Mouse (Mus musculus) liver, embryonic 16.5 days (tissue): ENCODE data around the gene Cenpp. TPM values are rescaled to one million over a fixed set of nuclear protein-coding genes. Genes with fewer than 3 reads are reported as not detected.

Experiments
- ATAC-seq: fragments of 200-750 bp; cut with Nextera tagmentation; 2 replicates; pipeline ENCODE4 v1.8.0; 2017; ENCODE audit warnings: low read depth, mild to moderate bottlenecking, moderate number of reproducible peaks, moderate library complexity
- H3K27ac ChIP-seq: fragments of 300-500 bp; sonication (generic); 2 replicates; pipeline ENCODE4 v1.5.1; 2014; ENCODE audit warnings: mild to moderate bottlenecking, low read length
- H3K27me3 ChIP-seq: fragments of 300-500 bp; sonication (generic); 2 replicates; pipeline ENCODE4 v1.6.1; 2014; ENCODE audit warnings: low read depth, low read length, mixed read lengths; ENCODE audit not compliant: control insufficient read depth, insufficient read depth
- H3K36me3 ChIP-seq: fragments of 300-500 bp; sonication (generic); 2 replicates; pipeline ENCODE4 v1.6.1; 2014; ENCODE audit warnings: mild to moderate bottlenecking; ENCODE audit not compliant: control insufficient read depth, insufficient read depth
- H3K4me1 ChIP-seq: fragments of 300-500 bp; sonication (generic); 2 replicates; pipeline ENCODE4 v1.6.1; 2014; ENCODE audit warnings: low read depth, low read length, mixed read lengths; ENCODE audit not compliant: control insufficient read depth
- H3K4me2 ChIP-seq: fragments of 300-500 bp; sonication (generic); 2 replicates; pipeline ENCODE4 v1.6.1; 2014; ENCODE audit warnings: low read depth, low read length, mixed read lengths
- H3K4me3 ChIP-seq: fragments of 300-500 bp; sonication (generic); 2 replicates; pipeline ENCODE4 v1.5.1; 2014; ENCODE audit warnings: low read depth, mild to moderate bottlenecking, low read length
- H3K9ac ChIP-seq: fragments of 300-500 bp; sonication (generic); 2 replicates; pipeline ENCODE4 v1.6.1; 2014; ENCODE audit warnings: low read depth, low read length
- H3K9me3 ChIP-seq: fragments of 300-500 bp; sonication (generic); replicated peaks from 2 replicates; pipeline ENCODE4 v1.6.1; 2016; ENCODE audit warnings: low read length; ENCODE audit not compliant: control insufficient read depth
- WGBS: fragments of 180-500 bp; shearing (Covaris S2); extraction: QIAGEN DNeasy Blood & Tissue Kit; methylation state at CpG from one replicate; pipeline ENCODE4 v1.1.7; 2014; ENCODE audit not compliant: insufficient replicate concordance; 5-methylcytosine and 5-hydroxymethylcytosine counted together
- polyA plus RNA-seq: library from polyadenylated mRNA; unstranded; fragments of >200 nt; fragmentation: Nextera tagmentation; extraction: Ambion mirVana; gene quantifications from 2 replicates; pipeline ENCODE4 v1.2.1, GENCODE M21; 2015

Cenpp gene
- polyA plus RNA-seq, 1 experiment from 2014 or later, result 18.2 TPM

GRCm38 (mm10) chr13:49478851-49479374 is 173.7 kb downstream of the Cenpp start:
- no peak overlapping the region for H3K9ac ChIP-seq
- no peaks in the 10 kb centered on the region for H3K27me3 ChIP-seq
- H3K27ac ChIP-seq, result no peak overlapping the region
- H3K4me2 ChIP-seq, result no peak overlapping the region
- 75% methylated on average over 6 of the region's 6 CpGs for WGBS
- no peak overlapping the region for H3K4me3 ChIP-seq
- ATAC-seq, result no peak
- no peaks in the 10 kb centered on the region for H3K9me3 ChIP-seq
- no peaks in the 10 kb centered on the region for H3K36me3 ChIP-seq
- H3K4me1 ChIP-seq, result no peaks in the 10 kb centered on the region

GRCm38 (mm10) chr13:49477887-49478286 is 174.7 kb downstream of the Cenpp start:
- Histone ChIP-seq H3K36me3 (no peaks in the 10 kb centered on the region), H3K4me3 (no peak overlapping the region), H3K27ac (no peak overlapping the region), H3K9ac (no peak overlapping the region), H3K4me2 (no peak overlapping the region), H3K4me1 (no peaks in the 10 kb centered on the region), H3K27me3 (no peaks in the 10 kb centered on the region), H3K9me3 (no peaks in the 10 kb centered on the region)
- 74% methylated on average over 3 of the region's 3 CpGs for WGBS
- no peak for ATAC-seq

GRCm38 (mm10) chr13:49472676-49473005 is 179.9 kb downstream of the Cenpp start:
- no peaks in the 10 kb centered on the region for H3K36me3 ChIP-seq
- no peaks in the 10 kb centered on the region for H3K27me3 ChIP-seq
- no peak overlapping the region for H3K4me3 ChIP-seq
- WGBS, result 74% methylated on average over 6 of the region's 6 CpGs
- no peak overlapping the region for H3K4me2 ChIP-seq
- ATAC-seq, result no peak
- no peak overlapping the region for H3K27ac ChIP-seq
- no peaks in the 10 kb centered on the region for H3K9me3 ChIP-seq
- peaks cover 3% of the 10 kb centered on the region for H3K4me1 ChIP-seq
- no peak overlapping the region for H3K9ac ChIP-seq

- Histone ChIP-seq H3K27ac (peak overlapping the region; percentile 52; the same call in 1 of the 2 replicates), H3K9me3 (no peaks in the 10 kb centered on the region), H3K9ac (no peak overlapping the region), H3K4me2 (no peak overlapping the region), H3K36me3 (no peaks in the 10 kb centered on the region), H3K4me3 (no peak overlapping the region), H3K4me1 (peaks cover 3% of the 10 kb centered on the region), H3K27me3 (no peaks in the 10 kb centered on the region)
- 57% methylated on average over 4 of the region's 4 CpGs for WGBS
- ATAC-seq, result peak; percentile 71
These were observed 180.5 kb downstream of the Cenpp start for GRCm38 (mm10) chr13:49471981-49472675.

- 36% methylated on average over 4 of the region's 4 CpGs for WGBS
- no peak for ATAC-seq
- H3K9me3 ChIP-seq, result no peaks in the 10 kb centered on the region
These were observed 181.8 kb downstream of the Cenpp start for GRCm38 (mm10) chr13:49470806-49471205.

GRCm38 (mm10) chr13:49470319-49470718 is 182.3 kb downstream of the Cenpp start:
- Histone ChIP-seq H3K4me3 (no peak overlapping the region), H3K9me3 (no peaks in the 10 kb centered on the region), H3K4me2 (no peak overlapping the region), H3K4me1 (peaks cover 3% of the 10 kb centered on the region), H3K27me3 (no peaks in the 10 kb centered on the region), H3K36me3 (no peaks in the 10 kb centered on the region), H3K27ac (no peak overlapping the region), H3K9ac (no peak overlapping the region)
- no peak for ATAC-seq
- WGBS, result 56% methylated on average over 4 of the region's 4 CpGs

More at GRCm38 (mm10) chr13:49470806-49471205, 181.8 kb downstream of the Cenpp start:
- no peaks in the 10 kb centered on the region for H3K36me3 ChIP-seq
- no peak overlapping the region for H3K4me2 ChIP-seq
- H3K9ac ChIP-seq, result no peak overlapping the region
- H3K27ac ChIP-seq, result no peak overlapping the region
- H3K27me3 ChIP-seq, result no peaks in the 10 kb centered on the region
- H3K4me1 ChIP-seq, result peaks cover 3% of the 10 kb centered on the region
- H3K4me3 ChIP-seq, result no peak overlapping the region

GRCm38 (mm10) chr13:49469002-49469401 is 183.6 kb downstream of the Cenpp start:
- Histone ChIP-seq H3K9me3 (no peaks in the 10 kb centered on the region), H3K27me3 (no peaks in the 10 kb centered on the region), H3K27ac (no peak overlapping the region), H3K36me3 (peaks cover 3% of the 10 kb centered on the region; the same call in 1 of the 2 replicates), H3K4me2 (no peak overlapping the region), H3K9ac (no peak overlapping the region), H3K4me3 (no peak overlapping the region), H3K4me1 (peaks cover 3% of the 10 kb centered on the region)
- 80% methylated on average over 5 of the region's 5 CpGs for WGBS
- ATAC-seq, result no peak

- Histone ChIP-seq H3K36me3 (peaks cover 8% of the 10 kb centered on the region), H3K27ac (no peak overlapping the region), H3K4me3 (no peak overlapping the region), H3K4me2 (no peak overlapping the region), H3K9ac (no peak overlapping the region), H3K4me1 (peaks cover 3% of the 10 kb centered on the region), H3K9me3 (no peaks in the 10 kb centered on the region), H3K27me3 (no peaks in the 10 kb centered on the region)
- 54% methylated on average over 2 of the region's 2 CpGs for WGBS
- no peak for ATAC-seq
These were observed 185.0 kb downstream of the Cenpp start for GRCm38 (mm10) chr13:49467585-49467984.

- Histone ChIP-seq H3K27me3 (no peaks in the 10 kb centered on the region), H3K9me3 (no peaks in the 10 kb centered on the region), H3K4me3 (no peak overlapping the region), H3K27ac (no peak overlapping the region), H3K36me3 (peaks cover 15% of the 10 kb centered on the region), H3K4me2 (no peak overlapping the region), H3K4me1 (peaks cover 1% of the 10 kb centered on the region), H3K9ac (no peak overlapping the region)
- ATAC-seq, result no peak
- WGBS, result 73% methylated on average over 11 of the region's 11 CpGs
These were observed 186.1 kb downstream of the Cenpp start for GRCm38 (mm10) chr13:49466393-49467075.
